Mouse (Mus musculus): ENCODE results near the gene Tmem92. TPM values are rescaled to one million over a fixed set of nuclear protein-coding genes. Genes with fewer than 3 reads are reported as not detected.
A peak's percentile ranks its signal among the peaks of the same experiment; 100 is the strongest.

The Tmem92 gene
- polyA plus RNA-seq, 1 experiment from 2014 or later = not detected

GRCm38 (mm10) chr11:94752946-94753713 is 29.4 kb downstream of the Tmem92 start:
- Histone ChIP-seq H3K36me3 (ENCODE audit: control insufficient read depth, insufficient read depth, low read length) (no peaks in the 10 kb centered on the region), H3K4me2 (ENCODE audit: low read length) (no peak overlapping the region), H3K9ac (ENCODE audit: low read length) (no peak overlapping the region), H3K4me3 (ENCODE audit: control insufficient read depth in 1 of 2, insufficient read depth in 1 of 2, low read depth in 1 of 2, low read length in 2 of 2) (no peak overlapping the region), H3K27ac (replicated peaks in 1 of 2; ENCODE audit: control insufficient read depth in 1 of 2, insufficient read depth in 1 of 2, low read depth in 2 of 2, low read length in 2 of 2) (no peak overlapping the region), H3K27me3 (ENCODE audit: control insufficient read depth, insufficient read depth, low read length) (no peaks in the 10 kb centered on the region), H3K9me3 (ENCODE audit: control insufficient read depth, low read length) (no peaks in the 10 kb centered on the region), H3K4me1 (ENCODE audit: control insufficient read depth in 2 of 2, insufficient read depth in 2 of 2, low read length in 2 of 2) (no peaks in the 10 kb centered on the region)
- ATAC-seq (ENCODE audit: insufficient number of reproducible peaks, insufficient read depth, low FRiP score, low read depth) = no peak
- WGBS = 40% methylated on average over 2 of the region's 2 CpGs

DNA sequence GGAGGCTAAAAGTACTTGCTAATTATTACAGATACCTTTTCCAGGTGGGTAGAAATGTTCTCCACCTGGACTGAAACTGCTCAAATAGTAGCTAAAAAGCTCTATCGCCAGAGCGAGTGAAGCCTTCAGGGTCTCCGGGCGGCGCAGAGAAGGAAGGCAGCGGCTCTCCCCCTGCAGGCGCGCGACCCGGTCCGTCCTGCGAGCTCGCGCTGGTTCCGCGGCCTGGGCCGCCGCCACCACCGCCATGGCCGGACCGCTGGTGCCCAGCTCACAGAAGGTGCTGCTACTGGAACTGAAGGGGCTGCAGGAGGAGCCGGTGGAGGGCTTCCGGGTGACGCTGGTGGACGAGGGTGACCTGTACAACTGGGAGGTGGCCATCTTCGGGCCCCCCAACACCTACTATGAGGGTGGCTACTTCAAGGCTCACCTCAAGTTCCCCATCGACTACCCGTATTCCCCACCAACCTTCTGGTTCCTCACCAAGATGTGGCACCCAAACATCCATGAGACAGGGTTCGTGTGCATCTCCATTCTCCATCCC is 40.7 kb downstream of the Tmem92 start, which contains the start of gene Cdc34b:
Cdc34b (plus strand) TSS at position 51 of the 541 bp plus-strand sequence.
- no peaks in the 10 kb centered on the region; the same call in 1 of the 2 replicates for H3K27me3 ChIP-seq (ENCODE audit: control insufficient read depth, insufficient read depth, low read length)
- no peak within 1 kb of the TSS for H3K27ac ChIP-seq (replicated peaks in 1 of 2; ENCODE audit: control insufficient read depth in 1 of 2, insufficient read depth in 1 of 2, low read depth in 2 of 2, low read length in 2 of 2)
- no peak for ATAC-seq (ENCODE audit: insufficient number of reproducible peaks, insufficient read depth, low FRiP score, low read depth)
- H3K9me3 ChIP-seq (ENCODE audit: control insufficient read depth, low read length) = 0 out of 2 replicates have a peak, but pooled peaks cover 3% of the 10 kb centered on the region
- no peaks in the 10 kb centered on the region for H3K36me3 ChIP-seq (ENCODE audit: control insufficient read depth, insufficient read depth, low read length)
- H3K9ac ChIP-seq (ENCODE audit: low read length) = no peak within 1 kb of the TSS
- H3K4me3 ChIP-seq (ENCODE audit: control insufficient read depth in 1 of 2, insufficient read depth in 1 of 2, low read depth in 1 of 2, low read length in 2 of 2) = no peak within 1 kb of the TSS
- no peak within 1 kb of the TSS for H3K4me2 ChIP-seq (ENCODE audit: low read length)
- WGBS = 67% methylated on average over 29 of the region's 29 CpGs
- no peaks in the 10 kb centered on the region for H3K4me1 ChIP-seq (ENCODE audit: control insufficient read depth in 2 of 2, insufficient read depth in 2 of 2, low read length in 2 of 2)

DNA sequence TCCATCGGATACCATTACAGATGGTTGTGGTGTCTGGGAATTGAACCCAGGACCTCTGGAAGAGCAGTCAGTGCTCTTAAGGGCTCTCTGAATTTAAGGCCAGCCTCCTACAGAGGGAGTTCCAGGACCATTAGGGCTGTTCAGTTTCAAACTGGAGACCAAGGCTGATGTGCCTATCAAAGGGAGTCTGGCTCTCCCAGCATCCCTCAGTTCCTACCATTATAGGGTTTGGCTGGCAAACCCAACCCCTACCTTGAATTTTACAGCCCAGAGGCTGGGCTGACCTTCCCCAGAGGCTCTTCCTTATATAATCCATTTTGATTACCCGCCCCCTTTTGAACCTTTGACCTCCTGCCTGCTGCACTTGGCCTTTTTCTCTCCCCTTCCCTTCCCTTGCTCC is 46.8 kb downstream of the Tmem92 start:
- no peaks in the 10 kb centered on the region for H3K36me3 ChIP-seq (ENCODE audit: control insufficient read depth, insufficient read depth, low read length)
- H3K4me3 ChIP-seq (ENCODE audit: control insufficient read depth in 1 of 2, insufficient read depth in 1 of 2, low read depth in 1 of 2, low read length in 2 of 2) = no peak overlapping the region
- 74% methylated on average over 2 of the region's 2 CpGs for WGBS
- H3K4me2 ChIP-seq (ENCODE audit: low read length) = no peak overlapping the region
- H3K9ac ChIP-seq (ENCODE audit: low read length) = no peak overlapping the region
- no peaks in the 10 kb centered on the region for H3K27me3 ChIP-seq (ENCODE audit: control insufficient read depth, insufficient read depth, low read length)
- no peaks in the 10 kb centered on the region for H3K9me3 ChIP-seq (ENCODE audit: control insufficient read depth, low read length)
- no peaks in the 10 kb centered on the region for H3K4me1 ChIP-seq (ENCODE audit: control insufficient read depth in 2 of 2, insufficient read depth in 2 of 2, low read length in 2 of 2)
- H3K27ac ChIP-seq (replicated peaks in 1 of 2; ENCODE audit: control insufficient read depth in 1 of 2, insufficient read depth in 1 of 2, low read depth in 2 of 2, low read length in 2 of 2) = no peak overlapping the region
- no peak for ATAC-seq (ENCODE audit: insufficient number of reproducible peaks, insufficient read depth, low FRiP score, low read depth)

GRCm38 (mm10) chr11:94732773-94733172 is 49.7 kb downstream of the Tmem92 start:
- WGBS = 34% methylated on average over 8 of the region's 8 CpGs
- Histone ChIP-seq H3K9ac (ENCODE audit: low read length) (no peak overlapping the region), H3K27ac (replicated peaks in 1 of 2; ENCODE audit: control insufficient read depth in 1 of 2, insufficient read depth in 1 of 2, low read depth in 2 of 2, low read length in 2 of 2) (no peak overlapping the region), H3K36me3 (ENCODE audit: control insufficient read depth, insufficient read depth, low read length) (no peaks in the 10 kb centered on the region), H3K9me3 (ENCODE audit: control insufficient read depth, low read length) (no peaks in the 10 kb centered on the region), H3K4me1 (ENCODE audit: control insufficient read depth in 2 of 2, insufficient read depth in 2 of 2, low read length in 2 of 2) (no peaks in the 10 kb centered on the region), H3K4me3 (ENCODE audit: control insufficient read depth in 1 of 2, insufficient read depth in 1 of 2, low read depth in 1 of 2, low read length in 2 of 2) (no peak overlapping the region), H3K27me3 (ENCODE audit: control insufficient read depth, insufficient read depth, low read length) (no peaks in the 10 kb centered on the region), H3K4me2 (ENCODE audit: low read length) (peak overlapping the region; percentile 41)
- no peak for ATAC-seq (ENCODE audit: insufficient number of reproducible peaks, insufficient read depth, low FRiP score, low read depth)

GRCm38 (mm10) chr11:94731229-94731628 is 51.3 kb downstream of the Tmem92 start:
- ATAC-seq (ENCODE audit: insufficient number of reproducible peaks, insufficient read depth, low FRiP score, low read depth) = no peak
- H3K27ac ChIP-seq (replicated peaks in 1 of 2; ENCODE audit: control insufficient read depth in 1 of 2, insufficient read depth in 1 of 2, low read depth in 2 of 2, low read length in 2 of 2) = no peak overlapping the region
- H3K4me2 ChIP-seq (ENCODE audit: low read length) = no peak overlapping the region
- H3K4me1 ChIP-seq (ENCODE audit: control insufficient read depth in 2 of 2, insufficient read depth in 2 of 2, low read length in 2 of 2) = no peaks in the 10 kb centered on the region
- H3K9ac ChIP-seq (ENCODE audit: low read length) = no peak overlapping the region
- WGBS = 70% methylated on average over 12 of the region's 12 CpGs
- H3K36me3 ChIP-seq (ENCODE audit: control insufficient read depth, insufficient read depth, low read length) = no peaks in the 10 kb centered on the region
- H3K9me3 ChIP-seq (ENCODE audit: control insufficient read depth, low read length) = no peaks in the 10 kb centered on the region
- H3K4me3 ChIP-seq (ENCODE audit: control insufficient read depth in 1 of 2, insufficient read depth in 1 of 2, low read depth in 1 of 2, low read length in 2 of 2) = no peak overlapping the region
- H3K27me3 ChIP-seq (ENCODE audit: control insufficient read depth, insufficient read depth, low read length) = no peaks in the 10 kb centered on the region

DNA sequence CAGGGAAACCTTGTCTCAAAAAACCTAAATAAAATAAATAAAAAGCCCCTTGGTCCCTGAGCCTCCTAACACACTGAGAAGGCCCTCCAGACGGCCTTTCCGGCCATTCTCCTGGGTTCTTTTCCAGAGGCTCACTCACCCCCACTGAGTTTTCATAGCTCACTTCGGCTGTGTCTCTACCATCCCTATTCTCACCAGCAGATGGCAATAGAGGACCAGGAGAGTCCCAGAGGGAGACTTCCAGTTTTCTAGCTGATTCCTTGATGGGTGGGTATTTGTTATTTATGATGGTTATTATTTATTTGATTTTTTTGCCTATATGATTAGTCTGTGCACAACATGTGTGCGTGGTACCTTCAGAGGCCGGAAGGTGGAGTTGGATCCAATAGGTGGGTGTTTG is 52.2 kb downstream of the Tmem92 start:
- ATAC-seq (ENCODE audit: insufficient number of reproducible peaks, insufficient read depth, low FRiP score, low read depth) = no peak
- no peak overlapping the region for H3K9ac ChIP-seq (ENCODE audit: low read length)

DNA sequence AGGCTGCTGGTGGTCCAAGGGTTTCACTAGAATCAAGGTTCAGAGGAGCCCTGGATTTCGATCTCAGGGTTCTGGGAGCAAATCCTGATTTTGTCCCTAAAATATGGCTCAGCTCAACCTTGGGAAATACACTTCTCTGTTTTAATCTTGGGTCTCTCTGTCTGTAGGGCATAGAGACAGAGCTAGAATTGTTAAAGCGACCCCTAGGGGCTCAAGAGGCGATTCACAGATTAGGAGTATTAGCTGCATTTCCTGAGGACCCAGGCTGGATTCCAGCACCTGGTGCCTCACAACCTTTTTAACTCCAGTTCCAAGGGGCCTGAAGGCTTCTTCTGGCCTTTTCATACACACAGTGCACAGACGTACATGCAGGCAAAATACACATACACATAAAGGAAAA is 52.9 kb downstream of the Tmem92 start:
- Histone ChIP-seq H3K36me3 (ENCODE audit: control insufficient read depth, insufficient read depth, low read length) (no peaks in the 10 kb centered on the region), H3K27ac (replicated peaks in 1 of 2; ENCODE audit: control insufficient read depth in 1 of 2, insufficient read depth in 1 of 2, low read depth in 2 of 2, low read length in 2 of 2) (no peak overlapping the region), H3K9ac (ENCODE audit: low read length) (no peak overlapping the region), H3K4me3 (ENCODE audit: control insufficient read depth in 1 of 2, insufficient read depth in 1 of 2, low read depth in 1 of 2, low read length in 2 of 2) (no peak overlapping the region), H3K9me3 (ENCODE audit: control insufficient read depth, low read length) (no peaks in the 10 kb centered on the region), H3K4me2 (ENCODE audit: low read length) (no peak overlapping the region), H3K27me3 (ENCODE audit: control insufficient read depth, insufficient read depth, low read length) (no peaks in the 10 kb centered on the region), H3K4me1 (ENCODE audit: control insufficient read depth in 2 of 2, insufficient read depth in 2 of 2, low read length in 2 of 2) (no peaks in the 10 kb centered on the region)
- WGBS = 29% methylated on average over 4 of the region's 4 CpGs
- no peak for ATAC-seq (ENCODE audit: insufficient number of reproducible peaks, insufficient read depth, low FRiP score, low read depth)

More for the DNA sequence above, 52.2 kb downstream of the Tmem92 start:
- no peaks in the 10 kb centered on the region for H3K36me3 ChIP-seq (ENCODE audit: control insufficient read depth, insufficient read depth, low read length)
- WGBS = 22% methylated on average over 5 of the region's 5 CpGs
- H3K4me3 ChIP-seq (ENCODE audit: control insufficient read depth in 1 of 2, insufficient read depth in 1 of 2, low read depth in 1 of 2, low read length in 2 of 2) = no peak overlapping the region
- H3K4me1 ChIP-seq (ENCODE audit: control insufficient read depth in 2 of 2, insufficient read depth in 2 of 2, low read length in 2 of 2) = no peaks in the 10 kb centered on the region
- H3K9me3 ChIP-seq (ENCODE audit: control insufficient read depth, low read length) = no peaks in the 10 kb centered on the region
- no peaks in the 10 kb centered on the region for H3K27me3 ChIP-seq (ENCODE audit: control insufficient read depth, insufficient read depth, low read length)
- no peak overlapping the region for H3K27ac ChIP-seq (replicated peaks in 1 of 2; ENCODE audit: control insufficient read depth in 1 of 2, insufficient read depth in 1 of 2, low read depth in 2 of 2, low read length in 2 of 2)
- H3K4me2 ChIP-seq (ENCODE audit: low read length) = no peak overlapping the region

Measured in heart, embryonic 14.5 days (tissue).